Mouse (Mus musculus) megakaryocyte, embryonic 14.5 days (primary cell): ENCODE data around the gene Slc10a2.

ENCODE experiments used
- FLI1 ChIP-seq: IDR thresholded peaks from 2 replicates; pipeline ENCODE4 v1.6.1; 2012; ENCODE audit warnings: low read length, inconsistent platforms, mixed read lengths
- GATA1 ChIP-seq: IDR thresholded peaks from 3 replicates; pipeline ENCODE4 v1.6.1; 2012; ENCODE audit warnings: mixed read lengths, low read length, inconsistent platforms, borderline replicate concordance

DNA sequence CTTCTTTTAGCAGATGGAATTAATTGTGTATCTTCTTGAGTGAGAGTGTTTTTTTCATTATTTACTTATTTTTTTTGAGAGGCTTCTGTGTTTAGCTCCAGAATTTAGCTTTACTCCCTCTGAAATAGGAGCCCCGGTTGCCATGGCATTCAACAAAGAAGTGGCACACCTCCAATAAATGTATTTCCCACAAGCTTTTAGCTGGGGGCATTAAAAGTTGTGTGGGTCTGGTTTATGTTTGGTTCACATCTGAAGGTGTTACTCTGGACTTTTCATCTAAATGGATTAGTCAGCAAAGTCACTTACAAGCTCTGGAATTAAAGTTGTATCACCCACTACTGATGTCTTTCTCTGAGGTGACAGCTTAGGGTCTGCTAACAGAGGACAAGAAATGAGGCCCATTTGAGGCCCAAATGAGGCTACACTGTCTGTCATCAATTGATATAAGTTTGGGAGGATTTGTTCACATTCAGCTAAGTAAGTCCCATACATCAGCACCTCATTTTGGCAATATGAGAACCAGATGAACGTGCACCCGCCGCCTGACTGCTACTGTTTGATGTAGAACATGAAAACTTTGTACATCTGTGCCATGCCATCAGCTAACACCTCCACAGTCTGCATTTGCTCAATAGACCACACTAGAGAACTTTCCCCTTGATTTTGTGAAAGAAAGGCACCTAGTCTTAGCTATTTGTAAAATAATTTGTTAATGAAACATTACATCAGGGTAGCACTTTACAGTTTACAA lies 66.2 kb downstream of the Slc10a2 start:
- TF ChIP-seq GATA1, result no peak
- no peak for TF ChIP-seq FLI1
